Mouse (Mus musculus): Measurements from ENCODE around the gene Klf8. TPM values are rescaled to one million over a fixed set of nuclear protein-coding genes. Genes with fewer than 3 reads are reported as not detected.
A peak's percentile ranks its signal among the peaks of the same experiment; 100 is the strongest.
"Not testable (repeated sequence)": the region's sequence is repeated elsewhere in the genome, so short reads cannot be mapped to it uniquely, and the experiment has no call there.

Gene Klf8
- polyA plus RNA-seq, 1 experiment from 2014 or later, result 6.0 TPM

- 89% methylated on average over 4 of the region's 4 CpGs for WGBS
- H3K27ac ChIP-seq (ENCODE audit: low read depth, low read length), result no peak overlapping the region
- H3K27me3 ChIP-seq (replicated peaks; ENCODE audit: control insufficient read depth, insufficient read depth, low read length), result no peaks in the 10 kb centered on the region
- H3K9ac ChIP-seq (ENCODE audit: low read depth, low read length), result no peak overlapping the region
- no peaks in the 10 kb centered on the region for H3K36me3 ChIP-seq (ENCODE audit: control insufficient read depth, insufficient read depth, low read length)
- ATAC-seq, result no peak
- H3K9me3 ChIP-seq (ENCODE audit: control insufficient read depth, low read length), result no peaks in the 10 kb centered on the region
- no peak overlapping the region for H3K4me3 ChIP-seq (ENCODE audit: low read length)
- H3K4me2 ChIP-seq (ENCODE audit: low read length), result no peak overlapping the region
- no peaks in the 10 kb centered on the region for H3K4me1 ChIP-seq (ENCODE audit: control insufficient read depth, insufficient read depth, low read depth, low read length)
Measured at GRCm38 (mm10) chrX:153311356-153311755, 74.1 kb downstream of the Klf8 start.

GRCm38 (mm10) chrX:153323105-153323504 lies 85.8 kb downstream of the Klf8 start:
- no peaks in the 10 kb centered on the region for H3K4me1 ChIP-seq (ENCODE audit: control insufficient read depth, insufficient read depth, low read depth, low read length)
- H3K4me3 ChIP-seq (ENCODE audit: low read length), result no peak overlapping the region
- WGBS, result 67% methylated on average over 3 of the region's 3 CpGs
- H3K9ac ChIP-seq (ENCODE audit: low read depth, low read length), result no peak overlapping the region
- H3K27ac ChIP-seq (ENCODE audit: low read depth, low read length), result no peak overlapping the region
- H3K4me2 ChIP-seq (ENCODE audit: low read length), result no peak overlapping the region
- ATAC-seq, result no peak
- no peaks in the 10 kb centered on the region for H3K36me3 ChIP-seq (ENCODE audit: control insufficient read depth, insufficient read depth, low read length)
- H3K9me3 ChIP-seq (ENCODE audit: control insufficient read depth, low read length), result no peaks in the 10 kb centered on the region
- H3K27me3 ChIP-seq (replicated peaks; ENCODE audit: control insufficient read depth, insufficient read depth, low read length), result no peaks in the 10 kb centered on the region

GRCm38 (mm10) chrX:153334140-153334539 lies 96.9 kb downstream of the Klf8 start:
- H3K27me3 ChIP-seq (replicated peaks; ENCODE audit: control insufficient read depth, insufficient read depth, low read length); H3K9ac ChIP-seq (ENCODE audit: low read depth, low read length); H3K4me1 ChIP-seq (ENCODE audit: control insufficient read depth, insufficient read depth, low read depth, low read length); H3K27ac ChIP-seq (ENCODE audit: low read depth, low read length); H3K4me2 ChIP-seq (ENCODE audit: low read length); H3K36me3 ChIP-seq (ENCODE audit: control insufficient read depth, insufficient read depth, low read length); H3K4me3 ChIP-seq (ENCODE audit: low read length); H3K9me3 ChIP-seq (ENCODE audit: control insufficient read depth, low read length); ATAC-seq: not testable (repeated sequence)
- 82% methylated on average over 3 of the region's 3 CpGs for WGBS

GRCm38 (mm10) chrX:153359331-153360215 lies 122.3 kb downstream of the Klf8 start:
- Histone ChIP-seq H3K4me1 (ENCODE audit: control insufficient read depth, insufficient read depth, low read depth, low read length) (no peaks in the 10 kb centered on the region; the same call in 1 of the 2 replicates), H3K27ac (ENCODE audit: low read depth, low read length) (peak overlapping the region; percentile 25; the same call in 1 of the 2 replicates), H3K27me3 (replicated peaks; ENCODE audit: control insufficient read depth, insufficient read depth, low read length) (no peaks in the 10 kb centered on the region), H3K4me3 (ENCODE audit: low read length) (peak overlapping the region; percentile 48), H3K36me3 (ENCODE audit: control insufficient read depth, insufficient read depth, low read length) (no peaks in the 10 kb centered on the region), H3K9me3 (ENCODE audit: control insufficient read depth, low read length) (no peaks in the 10 kb centered on the region), H3K9ac (ENCODE audit: low read depth, low read length) (peak overlapping the region; percentile 66), H3K4me2 (ENCODE audit: low read length) (peak overlapping the region; percentile 74)
- 17% methylated on average over 38 of the region's 43 CpGs for WGBS
- ATAC-seq, result peak; percentile 80

- 13% methylated on average over 15 of the region's 15 CpGs for WGBS
Measured at GRCm38 (mm10) chrX:153360216-153360590, 122.9 kb downstream of the Klf8 start.

GRCm38 (mm10) chrX:153360666-153361269 lies 123.5 kb downstream of the Klf8 start:
- peak; percentile 49 for ATAC-seq
- Histone ChIP-seq H3K4me3 (ENCODE audit: low read length) (peak overlapping the region; percentile 48), H3K4me1 (ENCODE audit: control insufficient read depth, insufficient read depth, low read depth, low read length) (no peaks in the 10 kb centered on the region; the same call in 1 of the 2 replicates), H3K36me3 (ENCODE audit: control insufficient read depth, insufficient read depth, low read length) (no peaks in the 10 kb centered on the region), H3K27ac (ENCODE audit: low read depth, low read length) (no peak overlapping the region), H3K27me3 (replicated peaks; ENCODE audit: control insufficient read depth, insufficient read depth, low read length) (no peaks in the 10 kb centered on the region), H3K4me2 (ENCODE audit: low read length) (peak overlapping the region; percentile 74), H3K9ac (ENCODE audit: low read depth, low read length) (peak overlapping the region; percentile 66), H3K9me3 (ENCODE audit: control insufficient read depth, low read length) (no peaks in the 10 kb centered on the region)
- WGBS, result 13% methylated on average over 8 of the region's 9 CpGs

More at GRCm38 (mm10) chrX:153360216-153360590, 122.9 kb downstream of the Klf8 start:
- Histone ChIP-seq H3K4me3 (ENCODE audit: low read length) (peak overlapping the region; percentile 48), H3K4me2 (ENCODE audit: low read length) (peak overlapping the region; percentile 74), H3K9me3 (ENCODE audit: control insufficient read depth, low read length) (no peaks in the 10 kb centered on the region), H3K27me3 (replicated peaks; ENCODE audit: control insufficient read depth, insufficient read depth, low read length) (no peaks in the 10 kb centered on the region), H3K4me1 (ENCODE audit: control insufficient read depth, insufficient read depth, low read depth, low read length) (no peaks in the 10 kb centered on the region; the same call in 1 of the 2 replicates), H3K27ac (ENCODE audit: low read depth, low read length) (peak overlapping the region; percentile 25; the same call in 1 of the 2 replicates), H3K36me3 (ENCODE audit: control insufficient read depth, insufficient read depth, low read length) (no peaks in the 10 kb centered on the region), H3K9ac (ENCODE audit: low read depth, low read length) (peak overlapping the region; percentile 66)
- peak; percentile 66 for ATAC-seq

- Histone ChIP-seq H3K4me3 (ENCODE audit: low read length) (no peak overlapping the region), H3K36me3 (ENCODE audit: control insufficient read depth, insufficient read depth, low read length) (no peaks in the 10 kb centered on the region), H3K4me2 (ENCODE audit: low read length) (no peak overlapping the region), H3K27ac (ENCODE audit: low read depth, low read length) (no peak overlapping the region), H3K9me3 (ENCODE audit: control insufficient read depth, low read length) (no peaks in the 10 kb centered on the region), H3K27me3 (replicated peaks; ENCODE audit: control insufficient read depth, insufficient read depth, low read length) (no peaks in the 10 kb centered on the region), H3K4me1 (ENCODE audit: control insufficient read depth, insufficient read depth, low read depth, low read length) (no peaks in the 10 kb centered on the region), H3K9ac (ENCODE audit: low read depth, low read length) (no peak overlapping the region)
- no peak; the same call in 1 of the 2 replicates for ATAC-seq
- whole genome bisulfite sequencing, result 34% methylated on average over 5 of the region's 5 CpGs
Measured at GRCm38 (mm10) chrX:153366754-153367153, 129.5 kb downstream of the Klf8 start.

GRCm38 (mm10) chrX:153369780-153370179 lies 132.5 kb downstream of the Klf8 start:
- Histone ChIP-seq H3K9ac (ENCODE audit: low read depth, low read length) (no peak overlapping the region), H3K36me3 (ENCODE audit: control insufficient read depth, insufficient read depth, low read length) (no peaks in the 10 kb centered on the region), H3K27me3 (replicated peaks; ENCODE audit: control insufficient read depth, insufficient read depth, low read length) (no peaks in the 10 kb centered on the region), H3K4me2 (ENCODE audit: low read length) (no peak overlapping the region), H3K27ac (ENCODE audit: low read depth, low read length) (no peak overlapping the region), H3K4me1 (ENCODE audit: control insufficient read depth, insufficient read depth, low read depth, low read length) (no peaks in the 10 kb centered on the region), H3K4me3 (ENCODE audit: low read length) (no peak overlapping the region), H3K9me3 (ENCODE audit: control insufficient read depth, low read length) (no peaks in the 10 kb centered on the region)
- ATAC-seq, result no peak
- WGBS, result 35% methylated on average over 8 of the region's 8 CpGs

- Histone ChIP-seq H3K4me3 (ENCODE audit: low read length) (no peak overlapping the region), H3K36me3 (ENCODE audit: control insufficient read depth, insufficient read depth, low read length) (no peaks in the 10 kb centered on the region), H3K27ac (ENCODE audit: low read depth, low read length) (no peak overlapping the region), H3K9me3 (ENCODE audit: control insufficient read depth, low read length) (no peaks in the 10 kb centered on the region), H3K4me2 (ENCODE audit: low read length) (no peak overlapping the region), H3K4me1 (ENCODE audit: control insufficient read depth, insufficient read depth, low read depth, low read length) (no peaks in the 10 kb centered on the region), H3K27me3 (replicated peaks; ENCODE audit: control insufficient read depth, insufficient read depth, low read length) (no peaks in the 10 kb centered on the region), H3K9ac (ENCODE audit: low read depth, low read length) (no peak overlapping the region)
- WGBS, result 34% methylated on average over 3 of the region's 3 CpGs
- peak; percentile 34; the same call in 1 of the 2 replicates for ATAC-seq
Measured at GRCm38 (mm10) chrX:153375105-153375504, 137.8 kb downstream of the Klf8 start.
